Mouse (Mus musculus): ENCODE measurements at regions not wholly inside any gene's neighbourhood (a gene's known extent, or its start where the extent isn't known, plus 50 kb on each side); places are given as distances from the start of the nearest gene placed in this dataset.
A peak's percentile ranks its signal among the peaks of the same experiment; 100 is the strongest.
"Not testable (repeated sequence)": the region's sequence is repeated elsewhere in the genome, so short reads cannot be mapped to it uniquely, and the experiment has no call there.

DNA sequence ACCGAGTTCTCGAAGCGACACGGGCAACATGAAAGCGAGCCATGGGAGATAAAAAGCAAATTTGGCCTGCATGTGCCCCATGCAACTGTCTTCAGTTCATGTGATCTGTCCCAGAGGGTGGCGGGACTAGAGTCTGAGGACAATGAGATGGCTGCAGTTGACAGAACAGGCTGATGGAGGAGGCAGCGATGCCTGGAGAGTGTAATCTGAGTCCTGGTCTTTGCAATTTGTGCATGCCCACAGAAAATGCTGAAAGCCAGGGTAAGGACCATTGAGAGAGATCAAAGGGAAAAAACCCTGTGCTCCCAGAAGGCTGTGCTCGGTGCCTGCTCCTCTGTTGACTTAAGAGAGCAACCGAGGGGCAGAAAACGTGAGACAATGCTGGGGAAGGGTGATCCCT is 624.8 kb upstream of the BB014433 start:
- Histone ChIP-seq H3K27ac (ENCODE audit: low read depth, low read length) (no peak overlapping the region), H3K4me2 (no peak overlapping the region), H3K36me3 (ENCODE audit: control insufficient read depth, insufficient read depth, low read length) (no peaks in the 10 kb centered on the region), H3K4me1 (ENCODE audit: control insufficient read depth, insufficient read depth, low read length) (no peaks in the 10 kb centered on the region), H3K4me3 (ENCODE audit: low read depth, low read length) (no peak overlapping the region), H3K27me3 (ENCODE audit: control insufficient read depth, insufficient read depth, low read length) (no peaks in the 10 kb centered on the region), H3K9ac (ENCODE audit: low read length) (no peak overlapping the region), H3K9me3 (ENCODE audit: control insufficient read depth, low read length) (no peaks in the 10 kb centered on the region)
- 46% methylated on average over 10 of the region's 10 CpGs for WGBS
- ATAC-seq (ENCODE audit: low FRiP score) (peak; percentile 44), DNase-seq (ENCODE audit: low spot score, missing footprints) (peak; percentile 84)

GRCm38 (mm10) chr8:15670298-15670697 is 624.4 kb upstream of the BB014433 start:
- no peak overlapping the region for H3K27ac ChIP-seq (ENCODE audit: low read depth, low read length)
- H3K27me3 ChIP-seq (ENCODE audit: control insufficient read depth, insufficient read depth, low read length) = no peaks in the 10 kb centered on the region
- ATAC-seq (ENCODE audit: low FRiP score) = no peak
- H3K4me3 ChIP-seq (ENCODE audit: low read depth, low read length) = no peak overlapping the region
- DNase-seq (ENCODE audit: low spot score, missing footprints) = no peak
- H3K4me2 ChIP-seq = no peak overlapping the region
- no peaks in the 10 kb centered on the region for H3K36me3 ChIP-seq (ENCODE audit: control insufficient read depth, insufficient read depth, low read length)
- H3K9me3 ChIP-seq (ENCODE audit: control insufficient read depth, low read length) = no peaks in the 10 kb centered on the region
- 72% methylated on average over 5 of the region's 5 CpGs for WGBS
- H3K4me1 ChIP-seq (ENCODE audit: control insufficient read depth, insufficient read depth, low read length) = no peaks in the 10 kb centered on the region
- no peak overlapping the region for H3K9ac ChIP-seq (ENCODE audit: low read length)

GRCm38 (mm10) chr8:15669515-15669914 is 623.6 kb upstream of the BB014433 start:
- no peak for DNase-seq (ENCODE audit: low spot score, missing footprints)
- Histone ChIP-seq H3K4me2 (no peak overlapping the region), H3K36me3 (ENCODE audit: control insufficient read depth, insufficient read depth, low read length) (no peaks in the 10 kb centered on the region), H3K4me3 (ENCODE audit: low read depth, low read length) (no peak overlapping the region), H3K9me3 (ENCODE audit: control insufficient read depth, low read length) (no peaks in the 10 kb centered on the region), H3K9ac (ENCODE audit: low read length) (no peak overlapping the region), H3K27me3 (ENCODE audit: control insufficient read depth, insufficient read depth, low read length) (no peaks in the 10 kb centered on the region), H3K4me1 (ENCODE audit: control insufficient read depth, insufficient read depth, low read length) (no peaks in the 10 kb centered on the region), H3K27ac (ENCODE audit: low read depth, low read length) (no peak overlapping the region)
- WGBS = 80% methylated on average over 3 of the region's 3 CpGs
- ATAC-seq (ENCODE audit: low FRiP score) = no peak

GRCm38 (mm10) chr8:15660602-15661001 is 614.7 kb upstream of the BB014433 start:
- no peak overlapping the region for H3K4me3 ChIP-seq (ENCODE audit: low read depth, low read length)
- no peak overlapping the region for H3K27ac ChIP-seq (ENCODE audit: low read depth, low read length)
- ATAC-seq (ENCODE audit: low FRiP score) = no peak
- H3K36me3 ChIP-seq (ENCODE audit: control insufficient read depth, insufficient read depth, low read length) = no peaks in the 10 kb centered on the region
- no peaks in the 10 kb centered on the region for H3K9me3 ChIP-seq (ENCODE audit: control insufficient read depth, low read length)
- H3K4me1 ChIP-seq (ENCODE audit: control insufficient read depth, insufficient read depth, low read length) = no peaks in the 10 kb centered on the region
- H3K4me2 ChIP-seq = no peak overlapping the region
- no peaks in the 10 kb centered on the region for H3K27me3 ChIP-seq (ENCODE audit: control insufficient read depth, insufficient read depth, low read length)
- WGBS = 77% methylated on average over 1 of the region's 1 CpGs
- no peak for DNase-seq (ENCODE audit: low spot score, missing footprints)
- no peak overlapping the region for H3K9ac ChIP-seq (ENCODE audit: low read length)

- no peak for ATAC-seq (ENCODE audit: low FRiP score)
- WGBS = 85% methylated on average over 4 of the region's 4 CpGs
- no peak for DNase-seq (ENCODE audit: low spot score, missing footprints)
- H3K4me3 ChIP-seq (ENCODE audit: low read depth, low read length) = no peak overlapping the region
- H3K27ac ChIP-seq (ENCODE audit: low read depth, low read length) = no peak overlapping the region
- no peak overlapping the region for H3K9ac ChIP-seq (ENCODE audit: low read length)
- no peak overlapping the region for H3K4me2 ChIP-seq
- H3K4me1 ChIP-seq (ENCODE audit: control insufficient read depth, insufficient read depth, low read length) = no peaks in the 10 kb centered on the region
- H3K36me3 ChIP-seq (ENCODE audit: control insufficient read depth, insufficient read depth, low read length) = no peaks in the 10 kb centered on the region
- no peaks in the 10 kb centered on the region; the same call in 1 of the 2 replicates for H3K9me3 ChIP-seq (ENCODE audit: control insufficient read depth, low read length)
- no peaks in the 10 kb centered on the region for H3K27me3 ChIP-seq (ENCODE audit: control insufficient read depth, insufficient read depth, low read length)
These were observed 589.0 kb upstream of the BB014433 start for GRCm38 (mm10) chr8:15634769-15635366.

DNA sequence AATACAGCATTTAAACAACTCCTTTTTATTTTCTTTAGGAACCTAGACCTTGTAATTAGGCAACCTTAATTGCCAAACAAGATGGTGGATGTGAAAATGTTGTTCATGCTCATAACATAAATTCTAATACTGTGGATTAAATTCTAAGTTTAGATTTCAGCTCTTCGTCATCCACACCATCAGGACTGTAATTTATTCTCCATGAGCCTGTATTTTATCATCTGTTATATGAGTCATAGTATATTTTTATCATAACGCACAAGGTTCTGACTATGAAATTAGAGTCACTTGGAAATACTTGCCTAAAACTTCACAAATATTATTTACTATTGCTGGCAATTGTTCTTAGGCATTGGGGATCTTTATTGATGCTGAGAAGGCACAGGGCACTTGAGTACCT is 582.7 kb upstream of the BB014433 start:
- no peaks in the 10 kb centered on the region for H3K36me3 ChIP-seq (ENCODE audit: control insufficient read depth, insufficient read depth, low read length)
- no peak overlapping the region for H3K9ac ChIP-seq (ENCODE audit: low read length)
- H3K27me3 ChIP-seq (ENCODE audit: control insufficient read depth, insufficient read depth, low read length) = no peaks in the 10 kb centered on the region
- no peak for ATAC-seq (ENCODE audit: low FRiP score)
- no peak overlapping the region for H3K4me3 ChIP-seq (ENCODE audit: low read depth, low read length)
- H3K9me3 ChIP-seq (ENCODE audit: control insufficient read depth, low read length) = no peaks in the 10 kb centered on the region
- DNase-seq (ENCODE audit: low spot score, missing footprints) = no peak
- 90% methylated on average over 2 of the region's 2 CpGs for WGBS
- H3K4me2 ChIP-seq = no peak overlapping the region
- H3K27ac ChIP-seq (ENCODE audit: low read depth, low read length) = no peak overlapping the region
- H3K4me1 ChIP-seq (ENCODE audit: control insufficient read depth, insufficient read depth, low read length) = no peaks in the 10 kb centered on the region

DNA sequence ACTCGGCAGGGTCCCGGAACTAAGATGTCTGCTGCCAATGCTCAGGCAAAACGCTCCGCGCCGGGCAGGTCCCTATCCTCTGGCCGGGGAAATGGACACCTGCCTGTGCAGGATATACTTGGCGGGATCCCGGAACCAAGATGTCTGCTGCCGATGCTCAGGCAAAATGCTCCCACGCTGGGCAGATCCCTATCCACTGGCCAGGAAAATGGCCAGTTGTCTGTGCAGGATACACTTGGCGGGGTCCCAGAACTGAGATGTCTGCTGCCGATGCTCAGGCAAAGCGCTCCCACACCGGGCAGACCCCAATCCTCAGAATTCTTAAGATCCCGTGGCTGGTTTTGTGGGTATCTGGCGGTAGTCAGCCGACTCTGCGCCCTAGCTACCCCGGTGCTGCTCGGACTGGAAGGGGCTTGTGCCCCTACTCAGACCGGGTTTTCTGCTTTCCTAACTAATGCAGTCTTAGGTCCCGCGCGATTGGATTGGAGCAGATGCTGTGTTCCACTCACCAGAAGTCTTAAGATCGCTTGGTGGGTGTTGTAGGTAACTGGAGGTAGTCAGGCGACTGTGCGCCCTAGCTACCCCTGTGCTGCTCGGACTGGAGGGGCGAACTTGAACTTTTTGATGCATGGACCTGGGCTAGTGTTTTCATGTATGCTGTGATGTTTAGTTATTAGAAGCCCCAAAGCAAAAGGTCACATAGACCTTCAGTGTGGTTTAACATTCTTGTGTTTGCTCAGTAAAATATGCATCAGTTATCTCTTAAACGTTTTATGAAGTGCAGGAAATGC is 577.9 kb upstream of the BB014433 start:
- H3K27me3 ChIP-seq (ENCODE audit: control insufficient read depth, insufficient read depth, low read length); DNase-seq (ENCODE audit: low spot score, missing footprints); ATAC-seq (ENCODE audit: low FRiP score); H3K9me3 ChIP-seq (ENCODE audit: control insufficient read depth, low read length); H3K9ac ChIP-seq (ENCODE audit: low read length); H3K4me1 ChIP-seq (ENCODE audit: control insufficient read depth, insufficient read depth, low read length); H3K36me3 ChIP-seq (ENCODE audit: control insufficient read depth, insufficient read depth, low read length); H3K27ac ChIP-seq (ENCODE audit: low read depth, low read length); H3K4me3 ChIP-seq (ENCODE audit: low read depth, low read length); H3K4me2 ChIP-seq: not testable (repeated sequence)
- 85% methylated on average over 31 of the region's 31 CpGs for WGBS

DNA sequence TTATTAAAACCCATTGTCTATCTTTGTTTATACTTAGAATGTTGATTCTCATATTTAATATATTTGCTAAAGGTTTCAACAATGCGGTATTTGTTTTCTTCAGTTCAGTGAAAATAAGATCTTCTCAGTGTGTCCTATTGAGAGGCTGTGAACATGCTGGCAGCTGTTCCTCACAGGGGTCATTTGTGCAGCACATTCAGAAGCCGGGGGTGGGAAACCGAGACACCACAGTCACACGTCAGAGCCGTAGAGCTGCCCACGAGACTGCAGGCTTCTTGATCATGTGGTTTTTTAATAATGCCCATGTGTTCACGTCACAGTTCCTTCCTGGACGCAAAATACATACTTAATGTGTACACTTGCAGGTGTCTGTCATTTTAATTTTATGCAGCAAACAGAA is 564.3 kb upstream of the BB014433 start:
- Histone ChIP-seq H3K27me3 (ENCODE audit: control insufficient read depth, insufficient read depth, low read length) (no peaks in the 10 kb centered on the region), H3K27ac (ENCODE audit: low read depth, low read length) (no peak overlapping the region), H3K4me2 (no peak overlapping the region), H3K4me3 (ENCODE audit: low read depth, low read length) (no peak overlapping the region), H3K4me1 (ENCODE audit: control insufficient read depth, insufficient read depth, low read length) (peaks cover 3% of the 10 kb centered on the region; the same call in 1 of the 2 replicates), H3K36me3 (ENCODE audit: control insufficient read depth, insufficient read depth, low read length) (no peaks in the 10 kb centered on the region), H3K9me3 (ENCODE audit: control insufficient read depth, low read length) (no peaks in the 10 kb centered on the region), H3K9ac (ENCODE audit: low read length) (no peak overlapping the region)
- DNase-seq (ENCODE audit: low spot score, missing footprints) (peak; percentile 66), ATAC-seq (ENCODE audit: low FRiP score) (no peak)
- WGBS = 63% methylated on average over 8 of the region's 8 CpGs

- H3K27ac ChIP-seq (ENCODE audit: low read depth, low read length) = no peak overlapping the region
- ATAC-seq (ENCODE audit: low FRiP score) = peak; percentile 53; the same call in 1 of the 2 replicates
- WGBS = 40% methylated on average over 7 of the region's 7 CpGs
These were observed 561.8 kb upstream of the BB014433 start for GRCm38 (mm10) chr8:15607598-15608215.

More at GRCm38 (mm10) chr8:15607598-15608215, 561.8 kb upstream of the BB014433 start:
- Histone ChIP-seq H3K9me3 (ENCODE audit: control insufficient read depth, low read length) (no peaks in the 10 kb centered on the region), H3K4me1 (ENCODE audit: control insufficient read depth, insufficient read depth, low read length) (peaks cover 3% of the 10 kb centered on the region; the same call in 1 of the 2 replicates), H3K4me3 (ENCODE audit: low read depth, low read length) (no peak overlapping the region), H3K36me3 (ENCODE audit: control insufficient read depth, insufficient read depth, low read length) (no peaks in the 10 kb centered on the region), H3K27me3 (ENCODE audit: control insufficient read depth, insufficient read depth, low read length) (no peaks in the 10 kb centered on the region), H3K9ac (ENCODE audit: low read length) (no peak overlapping the region), H3K4me2 (no peak overlapping the region)
- DNase-seq (ENCODE audit: low spot score, missing footprints) = peak; percentile 82
